Mouse (Mus musculus) thymus, adult 2 months (tissue): Measurements from ENCODE around the gene Gcdh. TPM values are rescaled to one million over a fixed set of nuclear protein-coding genes. Genes with fewer than 3 reads are reported as not detected.

Experiments
- DNase-seq: peaks from one replicate; pipeline ENCODE4 v3.0.0; 2021
- H3K27ac ChIP-seq: fragments of 200-500 bp; 2 replicates; pipeline ENCODE4 v1.5.1; 2012; ENCODE audit warnings: low read length, control low read depth; ENCODE audit not compliant: control insufficient read depth, insufficient read depth
- H3K27me3 ChIP-seq: fragments of 200-500 bp; 2 replicates; pipeline ENCODE4 v1.6.1; 2012; ENCODE audit warnings: mild to moderate bottlenecking, low read length, moderate library complexity, mixed read lengths; ENCODE audit not compliant: control insufficient read depth, insufficient read depth
- H3K36me3 ChIP-seq: fragments of 200-500 bp; 2 replicates; pipeline ENCODE4 v1.6.1; 2012; ENCODE audit warnings: mild to moderate bottlenecking, low read length, moderate library complexity; ENCODE audit not compliant: control insufficient read depth, insufficient read depth
- H3K4me1 ChIP-seq: fragments of 200-500 bp; replicated peaks from 2 replicates; pipeline ENCODE4 v1.6.1; 2012; ENCODE audit warnings: low read length; ENCODE audit not compliant: control insufficient read depth, insufficient read depth
- H3K4me3 ChIP-seq: fragments of 200-500 bp; 2 replicates; pipeline ENCODE4 v1.5.1; 2012; ENCODE audit warnings: mild to moderate bottlenecking, low read length, control low read depth, moderate library complexity; ENCODE audit not compliant: control insufficient read depth, insufficient read depth
- CTCF ChIP-seq: fragments of 200-500 bp; IDR thresholded peaks from 2 replicates; pipeline ENCODE4 v1.5.1; 2012; ENCODE audit warnings: mild to moderate bottlenecking, control low read depth, low read length, moderate library complexity, borderline replicate concordance; ENCODE audit not compliant: control insufficient read depth, poor library complexity, insufficient read depth; ENCODE audit errors: extremely low read depth
- POLR2A ChIP-seq: fragments of 200-500 bp; IDR thresholded peaks from 2 replicates; pipeline ENCODE4 v1.6.1; 2012; ENCODE audit warnings: mild to moderate bottlenecking, low read length, control low read depth, moderate library complexity; ENCODE audit not compliant: control insufficient read depth, poor library complexity, insufficient read depth; ENCODE audit errors: extremely low read depth
- WGBS: fragments of 180-500 bp; shearing (Covaris S2); methylation state at CpG from one replicate; pipeline ENCODE4 v1.1.7; 2018; 5-methylcytosine and 5-hydroxymethylcytosine counted together
- polyA plus RNA-seq: library from polyadenylated mRNA; depleted of rRNA; stranded (reverse); fragments of >200 nt; gene quantifications from 2 replicates; pipeline ENCODE4 v1.2.3, GENCODE M21; 2012

Gcdh gene
- polyA plus RNA-seq, 1 experiment = 85.2 TPM

DNA sequence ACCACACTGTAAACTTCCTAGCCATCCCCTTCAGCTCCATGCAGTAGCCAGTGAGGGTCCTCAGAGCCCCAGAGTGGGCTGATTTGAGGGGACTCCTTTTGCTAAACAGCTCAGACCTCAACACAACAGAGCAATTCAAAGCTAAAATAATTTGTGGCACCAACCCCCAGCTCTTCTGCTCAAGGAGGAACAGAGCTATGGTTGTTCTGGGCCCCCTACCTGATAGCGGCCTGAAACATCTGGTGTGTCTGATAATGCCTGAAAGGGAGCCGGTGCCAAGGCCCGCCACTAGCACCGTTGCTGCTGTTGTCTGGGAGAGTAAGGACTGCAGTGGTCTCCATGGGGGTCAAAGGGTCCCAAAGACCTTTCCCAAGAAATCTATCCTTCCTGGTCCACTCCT is 7.3 kb upstream of the Gcdh start:
- WGBS = 90% methylated on average over 4 of the region's 4 CpGs
- DNase-seq = no peak
- Histone ChIP-seq H3K36me3 (no peaks in the 10 kb centered on the region), H3K27me3 (no peaks in the 10 kb centered on the region), H3K4me3 (no peak overlapping the region), H3K27ac (no peak overlapping the region), H3K4me1 (peaks cover 15% of the 10 kb centered on the region)
- TF ChIP-seq CTCF = no peak
- TF ChIP-seq POLR2A = no peak

GRCm38 (mm10) chr8:84895963-84896362 is 2.2 kb upstream of the Gcdh start:
- 87% methylated on average over 5 of the region's 5 CpGs for WGBS
- no peaks in the 10 kb centered on the region for H3K36me3 ChIP-seq
- no peak overlapping the region for H3K4me3 ChIP-seq
- H3K27ac ChIP-seq = no peak overlapping the region
- H3K27me3 ChIP-seq = no peaks in the 10 kb centered on the region
- peaks cover 13% of the 10 kb centered on the region for H3K4me1 ChIP-seq
- no peak for DNase-seq
- no peak for TF ChIP-seq POLR2A
- no peak for TF ChIP-seq CTCF

- no peaks in the 10 kb centered on the region for H3K27me3 ChIP-seq
Measured at GRCm38 (mm10) chr8:84892993-84893708, 570 bp downstream of the Gcdh start.

GRCm38 (mm10) chr8:84889141-84889540 is 4.6 kb downstream of the Gcdh start:
- H3K36me3 ChIP-seq = peaks cover 12% of the 10 kb centered on the region
- no peak overlapping the region for H3K4me3 ChIP-seq
- H3K4me1 ChIP-seq = peaks cover 13% of the 10 kb centered on the region
- H3K27me3 ChIP-seq = no peaks in the 10 kb centered on the region
- no peak for TF ChIP-seq CTCF
- TF ChIP-seq POLR2A = no peak
- H3K27ac ChIP-seq = no peak overlapping the region
- no peak for DNase-seq
- WGBS = 100% methylated on average over 1 of the region's 1 CpGs

More at GRCm38 (mm10) chr8:84892993-84893708, 570 bp downstream of the Gcdh start:
- H3K4me3 ChIP-seq = peak overlapping the region; percentile 56
- no peak for DNase-seq
- TF ChIP-seq CTCF (no peak), POLR2A (no peak)
- 21% methylated on average over 31 of the region's 31 CpGs for WGBS
- no peak overlapping the region for H3K27ac ChIP-seq
- peaks cover 13% of the 10 kb centered on the region for H3K4me1 ChIP-seq
- H3K36me3 ChIP-seq = no peaks in the 10 kb centered on the region

DNA sequence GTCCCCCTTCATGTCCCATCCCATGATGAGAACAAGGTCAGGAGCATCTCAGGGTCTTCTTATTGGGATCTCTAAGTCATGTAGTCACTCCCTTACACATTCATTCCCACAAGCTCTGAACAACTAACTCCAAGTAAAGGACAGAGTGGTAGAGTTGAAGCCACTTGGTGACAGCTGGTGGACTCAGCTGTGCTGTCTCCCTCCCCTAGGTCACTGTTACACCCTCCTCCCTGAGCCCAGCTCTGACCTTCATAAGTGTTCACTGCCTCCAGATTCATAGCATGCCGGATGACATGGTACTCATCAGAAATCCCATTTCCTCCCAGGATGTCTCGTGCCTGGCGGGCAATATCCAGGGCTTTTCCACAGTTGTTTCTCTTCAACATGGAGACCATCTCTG is 5.4 kb downstream of the Gcdh start:
- Histone ChIP-seq H3K36me3 (peaks cover 12% of the 10 kb centered on the region), H3K27ac (no peak overlapping the region)
- 99% methylated on average over 3 of the region's 3 CpGs for WGBS

DNA sequence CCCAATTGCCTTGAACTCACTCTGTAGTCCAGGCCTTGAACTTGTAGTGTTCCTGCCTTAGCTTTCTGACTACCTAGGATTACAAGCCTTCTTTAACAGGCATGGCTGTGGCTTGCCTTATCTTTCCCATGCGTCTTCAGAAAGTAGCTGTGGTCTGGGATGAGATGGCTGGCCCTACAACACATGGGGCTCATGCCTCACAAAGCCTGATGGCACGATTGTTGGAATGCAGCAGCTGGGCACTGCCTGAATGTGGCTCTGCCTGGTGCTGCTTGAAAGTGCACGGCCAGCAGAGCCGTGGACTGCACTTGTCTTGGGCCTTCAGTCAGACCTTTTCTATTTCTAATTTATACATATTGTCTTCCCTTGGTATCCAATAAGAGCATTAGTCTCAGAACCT is 9.0 kb downstream of the Gcdh start:
- no peak for DNase-seq
- Histone ChIP-seq H3K27ac (no peak overlapping the region), H3K27me3 (no peaks in the 10 kb centered on the region), H3K36me3 (peaks cover 12% of the 10 kb centered on the region), H3K4me3 (no peak overlapping the region), H3K4me1 (no peaks in the 10 kb centered on the region)
- no peak for TF ChIP-seq POLR2A
- no peak for TF ChIP-seq CTCF
- WGBS = 93% methylated on average over 4 of the region's 4 CpGs

More for the DNA sequence above, 5.4 kb downstream of the Gcdh start:
- TF ChIP-seq CTCF (no peak), POLR2A (no peak)
- Histone ChIP-seq H3K4me1 (peaks cover 10% of the 10 kb centered on the region), H3K4me3 (no peak overlapping the region), H3K27me3 (no peaks in the 10 kb centered on the region)
- DNase-seq = no peak
